Mouse (Mus musculus) regulatory T cell (primary cell): ENCODE data around the gene Pgm2l1.
"Not testable (repeated sequence)": the region's sequence is repeated elsewhere in the genome, so short reads cannot be mapped to it uniquely, and the experiment has no call there.

Experiments
- in situ Hi-C: fragments of 300-600 bp; cut with MboI, MseI; formaldehyde crosslinking; loops from one replicate; pipeline ENCODE4 v1.15.1; 2025; ENCODE audit warnings: high pct_unique_total_duplicates

The Pgm2l1 gene

DNA sequence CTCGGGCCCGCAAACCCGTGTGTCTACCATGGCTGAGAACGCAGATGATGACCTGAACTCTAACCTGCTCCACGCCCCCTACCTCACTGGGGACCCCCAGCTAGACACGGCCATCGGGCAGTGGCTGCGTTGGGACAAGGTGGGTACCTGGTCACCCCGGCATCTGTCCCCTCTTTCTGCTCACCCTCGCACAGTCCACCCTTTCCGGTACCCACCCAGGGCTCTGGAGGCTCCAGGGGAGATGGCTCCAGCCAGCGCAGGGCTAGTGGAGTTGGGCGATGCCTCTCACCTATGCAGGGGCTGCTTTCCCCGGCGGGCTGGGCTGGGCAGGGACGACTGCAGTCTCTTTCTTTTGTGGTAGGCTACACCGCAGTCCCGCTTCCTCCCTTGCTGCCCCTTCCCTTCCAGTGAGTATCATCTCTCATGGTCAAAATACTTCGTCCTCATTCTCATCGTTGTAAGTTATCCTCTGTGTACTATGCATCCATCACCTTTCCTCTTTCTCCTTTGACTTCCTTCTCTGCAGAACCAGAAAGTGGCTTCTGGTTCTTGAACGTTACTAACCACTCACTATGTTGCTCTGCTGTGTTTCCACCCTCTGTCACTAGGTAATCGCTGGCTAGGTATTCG, 817 bp downstream of the Pgm2l1 start:
- in situ Hi-C loops, result no loop called here

DNA sequence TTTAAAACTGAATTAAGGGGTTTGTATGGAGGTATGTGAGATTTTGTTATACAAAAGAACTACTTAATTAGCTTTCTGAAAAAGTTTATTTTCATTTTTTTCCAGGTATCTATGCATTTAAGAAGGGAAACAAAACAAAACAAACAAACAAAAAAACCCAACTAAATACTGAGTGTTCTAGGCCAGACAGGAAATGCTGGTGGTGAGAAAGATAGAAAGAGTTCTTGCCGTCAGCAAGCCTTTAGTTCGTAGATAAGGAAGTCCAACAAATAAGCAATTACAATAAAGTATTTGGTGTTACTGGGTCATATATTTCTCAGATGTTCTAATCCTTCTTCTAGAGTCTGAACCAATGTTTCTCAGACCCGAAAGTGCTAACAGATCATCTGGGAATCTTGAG, 1.8 kb downstream of the Pgm2l1 start:
- in situ Hi-C loops, result no loop called here

DNA sequence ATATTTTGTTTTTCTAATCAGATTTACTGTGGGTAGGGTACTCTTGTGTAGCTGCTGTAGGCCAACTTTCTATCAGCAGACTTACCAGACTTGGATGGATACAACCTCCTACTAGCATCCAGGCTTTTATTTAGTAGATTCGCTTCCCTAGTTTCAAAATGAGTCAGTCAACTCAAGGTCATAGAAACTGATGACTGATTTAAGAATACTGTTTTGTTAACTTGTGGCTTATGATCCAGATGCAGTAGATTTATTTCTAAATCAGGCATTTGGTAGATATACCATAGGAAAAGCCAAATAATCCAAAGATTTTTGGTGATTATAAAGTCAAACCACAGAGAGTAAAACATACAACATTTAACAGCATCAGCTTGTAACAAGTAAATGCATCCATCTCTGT, 3.5 kb downstream of the Pgm2l1 start:
- in situ Hi-C loops, result no loop called here

DNA sequence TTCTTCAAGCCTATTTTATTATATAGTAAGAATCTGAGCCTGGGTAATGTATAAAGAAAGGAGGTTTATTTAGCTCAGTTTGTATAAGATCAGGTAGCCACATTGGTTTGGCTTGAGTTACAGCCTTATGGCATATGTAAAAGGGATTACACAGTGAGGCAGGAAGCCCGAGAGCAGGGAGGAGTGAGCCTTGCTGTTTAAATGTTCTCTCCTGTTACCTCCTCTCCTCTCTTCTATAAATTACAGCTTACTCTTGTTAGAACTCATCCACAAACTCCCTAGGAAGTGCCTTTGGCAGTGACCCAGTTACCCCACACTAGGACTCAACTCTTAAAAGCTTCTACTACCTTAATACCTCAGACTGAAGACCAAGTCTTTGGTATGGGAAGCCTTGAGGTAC, 4.5 kb downstream of the Pgm2l1 start:
- in situ Hi-C loops, result no loop called here

DNA sequence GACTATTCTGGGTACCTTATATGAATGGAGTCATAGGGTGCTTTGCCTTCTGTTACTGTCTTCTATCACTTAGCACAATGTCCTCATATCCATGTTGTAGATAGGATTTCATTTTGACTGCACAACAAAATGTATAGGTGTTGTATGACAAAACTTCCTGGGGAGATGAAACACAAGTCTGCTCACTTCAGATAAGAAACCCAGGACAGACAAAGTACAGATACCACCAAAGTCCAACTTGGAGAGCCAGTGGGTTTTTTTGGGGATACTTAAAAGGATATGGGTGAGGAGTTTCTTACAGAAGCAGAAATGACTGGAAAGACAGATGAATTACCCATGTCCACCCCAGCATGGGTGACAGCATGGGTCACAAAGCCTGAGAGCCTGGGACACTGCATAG, 6.5 kb downstream of the Pgm2l1 start:
- in situ Hi-C loops, result no loop called here

DNA sequence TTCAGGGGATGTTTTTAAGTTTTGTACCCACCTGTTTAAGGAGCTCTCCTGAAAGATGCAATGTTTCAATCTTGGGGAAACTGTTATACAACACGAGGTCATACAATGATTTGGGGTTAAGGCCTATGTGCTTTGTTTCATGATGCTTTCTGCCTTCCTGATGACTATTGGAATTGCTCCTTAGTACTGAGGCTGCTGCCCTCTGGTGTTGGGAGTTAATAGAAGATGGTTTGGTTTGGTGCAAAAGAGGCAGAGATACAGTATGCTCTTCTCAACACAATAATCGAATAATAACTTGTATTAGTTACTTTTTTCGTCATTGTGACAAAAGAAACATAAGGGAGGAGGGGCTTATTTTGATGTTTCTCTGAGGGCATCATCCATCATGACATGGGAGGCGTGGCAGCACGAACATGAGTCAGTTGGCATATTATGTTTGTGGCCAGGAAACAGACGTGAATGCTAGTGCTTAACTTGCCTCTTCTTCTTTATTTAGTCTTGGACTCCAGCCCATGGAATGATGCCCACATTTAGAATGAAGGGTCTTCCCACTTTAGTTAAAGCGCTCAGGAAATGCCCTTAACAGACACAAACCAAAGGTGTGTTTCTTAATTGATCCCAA, 7.2 kb downstream of the Pgm2l1 start:
- in situ Hi-C loops, result no loop called here

DNA sequence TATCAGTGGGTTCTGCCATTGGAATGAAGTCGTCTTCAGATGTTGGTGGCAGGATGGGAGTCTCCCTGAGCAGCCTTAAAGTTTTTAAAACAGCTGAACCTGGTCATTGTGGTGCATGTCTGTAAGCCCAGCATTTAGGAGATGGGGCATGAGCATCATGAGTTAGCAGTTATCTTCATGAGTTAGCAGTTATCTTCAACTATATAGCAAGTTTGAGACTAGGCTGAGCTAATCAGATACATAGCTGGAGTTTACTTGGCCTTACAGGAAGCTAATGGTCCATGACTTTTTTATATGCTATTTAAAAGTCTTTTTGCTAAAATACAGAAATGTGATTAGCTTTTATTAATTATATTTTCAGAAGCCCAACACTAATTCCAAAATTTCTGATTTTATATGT, 11.1 kb downstream of the Pgm2l1 start:
- in situ Hi-C loops, result no loop called here

DNA sequence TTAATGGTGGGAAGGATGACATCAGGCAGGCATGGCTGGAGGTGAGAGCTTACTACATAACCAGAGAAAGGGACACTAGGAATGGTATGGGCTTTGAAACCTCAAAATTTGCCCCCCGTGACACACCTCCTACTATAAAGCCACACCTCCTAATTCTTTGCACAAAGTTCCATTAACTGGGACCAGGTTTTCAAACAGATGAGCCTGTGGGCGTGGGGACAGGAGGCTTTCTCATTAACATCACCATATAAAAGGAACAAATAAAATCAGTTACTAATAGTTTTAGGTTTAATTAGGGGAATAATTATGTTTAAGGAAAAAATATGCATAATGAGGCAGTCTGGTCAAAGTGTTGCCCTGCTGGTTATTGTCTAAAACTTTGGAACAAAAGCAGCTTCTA, 13.4 kb downstream of the Pgm2l1 start:
- in situ Hi-C loops, result no loop called here

DNA sequence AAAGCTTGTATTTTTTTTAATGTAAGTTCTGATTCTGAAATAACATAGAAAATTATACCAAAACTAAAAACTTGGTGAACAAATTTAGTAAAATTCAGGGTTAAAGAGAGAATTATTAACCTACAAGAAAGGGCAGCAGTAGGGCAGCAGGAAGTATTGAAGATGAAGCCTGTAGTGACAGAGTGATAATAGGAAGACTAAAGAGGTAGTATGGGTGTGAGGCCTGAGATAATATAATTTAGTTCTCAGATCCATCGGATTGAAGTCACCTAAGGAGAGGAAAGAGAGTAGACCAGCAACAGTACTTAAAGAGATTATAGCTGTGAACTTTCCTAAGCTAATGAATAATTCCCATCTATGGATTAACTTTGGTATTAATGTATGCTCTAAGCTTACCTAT, 15.8 kb downstream of the Pgm2l1 start:
- in situ Hi-C loops, result no loop called here

DNA sequence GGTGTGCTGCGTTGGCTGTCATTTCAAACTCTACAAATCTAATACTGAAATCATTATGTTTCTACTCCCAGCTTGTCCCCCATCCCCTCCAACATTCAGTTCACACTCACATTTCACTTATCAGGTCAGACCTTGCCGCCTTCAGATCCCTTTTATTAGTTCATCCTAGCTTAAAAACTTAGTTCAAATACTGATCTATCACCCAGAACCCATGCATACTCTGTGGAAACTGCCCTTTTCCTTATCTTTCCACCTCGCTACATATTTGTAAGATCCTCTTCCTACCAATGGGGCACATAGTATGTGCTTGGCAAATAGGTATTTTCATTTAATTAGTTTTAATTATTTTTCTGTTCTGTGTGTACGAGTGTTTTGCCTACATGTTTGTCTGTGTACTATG, 17.0 kb downstream of the Pgm2l1 start:
- in situ Hi-C loops, result no loop called here

DNA sequence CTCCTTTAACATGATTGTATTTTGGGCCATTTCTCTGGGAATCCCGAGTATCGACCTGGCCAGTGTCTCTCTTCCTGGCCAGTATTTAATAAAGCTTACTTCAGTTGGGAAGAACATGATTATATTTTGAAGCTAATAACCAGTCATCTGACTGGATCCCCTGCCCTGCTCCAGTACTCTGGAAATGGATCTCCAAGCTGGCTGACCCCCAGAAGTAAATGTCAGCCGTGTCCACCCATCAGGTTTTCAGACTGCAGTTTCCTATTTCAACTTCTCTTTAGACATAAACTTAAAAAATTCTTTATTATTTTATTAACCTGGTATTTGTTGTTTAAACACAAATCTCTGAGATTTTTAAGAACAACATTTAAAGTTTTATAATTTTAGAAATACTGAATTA, 18.0 kb downstream of the Pgm2l1 start:
- in situ Hi-C loops, result no loop called here

DNA sequence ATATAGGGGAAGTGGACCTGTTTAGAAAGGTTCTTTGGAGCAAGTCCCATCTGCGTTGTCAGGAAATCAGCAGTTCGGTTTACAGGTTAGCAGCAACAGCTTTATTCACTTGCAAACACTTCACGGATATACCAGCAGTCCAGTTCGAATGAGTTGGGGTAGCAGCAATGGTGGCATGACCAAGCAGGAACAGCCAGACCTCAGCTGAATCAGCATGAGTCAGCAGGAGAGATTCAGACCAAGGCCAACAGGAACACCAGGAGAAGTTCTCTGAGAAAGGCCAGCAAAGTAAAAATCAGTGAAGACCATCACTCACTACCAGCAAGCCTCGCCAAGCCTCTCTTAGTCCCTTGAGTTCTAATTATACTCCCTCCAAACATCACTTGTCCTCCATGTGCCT, 23.5 kb downstream of the Pgm2l1 start:
- in situ Hi-C loops, result no loop called here

DNA sequence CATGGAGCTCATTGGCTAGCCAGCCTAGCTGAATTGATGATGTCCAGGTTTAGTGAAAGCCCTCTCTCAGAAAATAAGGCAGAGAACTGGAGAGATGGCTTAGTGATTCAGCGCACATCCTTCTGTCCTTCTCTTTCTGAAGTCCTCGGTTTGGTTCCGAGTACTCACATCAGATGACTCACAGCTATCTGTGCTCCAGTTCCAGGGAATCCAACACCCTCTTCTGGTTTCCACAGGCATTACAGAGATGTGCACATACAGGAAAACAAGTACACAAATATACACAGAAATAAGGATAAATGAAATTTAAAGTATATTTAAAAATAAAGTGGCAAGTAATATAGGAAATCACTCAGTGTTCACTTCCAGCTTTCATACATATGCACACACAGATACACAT, 35.2 kb downstream of the Pgm2l1 start:
- in situ Hi-C loops, result no loop called here

DNA sequence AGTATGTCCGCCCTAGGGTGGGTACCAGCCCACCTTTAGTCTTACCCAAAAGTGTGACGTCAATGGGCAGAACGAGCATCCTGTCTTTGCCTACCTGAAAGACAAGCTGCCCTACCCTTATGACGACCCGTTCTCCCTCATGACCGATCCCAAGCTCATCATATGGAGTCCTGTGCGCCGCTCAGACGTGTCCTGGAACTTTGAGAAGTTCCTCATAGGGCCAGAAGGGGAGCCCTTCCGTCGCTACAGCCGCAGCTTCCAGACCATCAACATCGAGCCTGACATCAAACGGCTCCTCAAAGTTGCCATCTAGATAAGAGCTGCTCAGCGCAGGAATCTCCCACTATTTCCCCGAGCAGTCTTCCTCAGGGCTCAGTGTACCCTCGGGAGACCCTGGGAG, 37.7 kb downstream of the Pgm2l1 start:
- in situ Hi-C loops, result not testable (repeated sequence)

DNA sequence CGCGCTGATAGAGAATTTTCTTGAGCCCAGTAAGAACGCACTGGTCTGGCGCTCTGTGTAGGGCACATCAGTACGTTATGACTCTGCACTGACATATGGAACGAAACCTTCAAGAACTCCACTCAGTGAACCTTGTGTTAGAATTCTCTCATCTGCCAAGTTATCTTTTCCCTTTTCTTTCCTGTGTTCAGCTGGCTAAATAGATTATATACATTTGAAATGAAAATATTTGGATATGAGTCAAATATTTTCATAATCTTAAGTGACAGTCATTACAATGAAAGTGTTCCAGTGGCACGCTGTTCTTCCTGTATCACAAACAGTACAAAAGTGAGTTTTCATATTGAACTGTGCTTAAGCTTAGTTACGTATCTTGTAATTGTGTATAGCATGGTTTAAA, 45.2 kb downstream of the Pgm2l1 start:
- in situ Hi-C loops, result no loop called here

DNA sequence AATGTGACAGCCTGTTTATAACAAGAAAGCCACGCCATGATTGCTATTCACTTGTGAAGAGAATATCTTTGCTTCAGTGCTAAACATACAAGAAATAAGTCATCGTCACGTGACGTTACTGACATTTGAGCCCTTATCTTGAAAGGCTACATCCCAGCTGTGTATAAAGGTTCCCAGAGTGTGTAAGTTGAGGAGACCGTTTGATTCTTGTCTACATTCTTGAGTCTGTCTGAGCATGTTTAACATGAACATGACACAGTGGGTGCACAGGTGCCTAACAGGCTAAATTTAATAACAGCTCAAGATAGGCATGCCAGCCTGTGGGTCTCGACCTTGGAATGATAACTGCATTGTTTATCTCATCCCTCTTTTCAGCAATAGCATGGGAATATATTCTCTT, 47.3 kb downstream of the Pgm2l1 start:
- in situ Hi-C loops, result no loop called here

DNA sequence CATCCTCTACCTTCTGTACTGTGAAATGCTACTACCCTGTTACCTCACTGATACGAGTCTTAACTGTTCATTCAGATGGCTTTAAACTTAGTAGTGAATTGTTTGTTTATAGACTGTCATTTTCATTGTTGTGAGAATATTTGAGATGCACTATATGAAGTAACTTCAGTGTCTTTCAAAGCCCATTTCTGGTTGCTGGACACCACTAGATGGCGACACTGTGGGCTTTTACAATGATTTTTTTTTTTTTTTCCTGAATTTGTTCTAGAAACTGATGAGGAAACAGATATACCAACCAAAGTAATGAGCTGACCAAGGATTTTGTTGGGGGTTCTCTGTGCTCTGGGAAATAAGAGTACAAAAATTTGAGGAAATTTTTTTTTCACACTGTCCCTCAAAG, 49.2 kb downstream of the Pgm2l1 start:
- in situ Hi-C loops, result no loop called here

DNA sequence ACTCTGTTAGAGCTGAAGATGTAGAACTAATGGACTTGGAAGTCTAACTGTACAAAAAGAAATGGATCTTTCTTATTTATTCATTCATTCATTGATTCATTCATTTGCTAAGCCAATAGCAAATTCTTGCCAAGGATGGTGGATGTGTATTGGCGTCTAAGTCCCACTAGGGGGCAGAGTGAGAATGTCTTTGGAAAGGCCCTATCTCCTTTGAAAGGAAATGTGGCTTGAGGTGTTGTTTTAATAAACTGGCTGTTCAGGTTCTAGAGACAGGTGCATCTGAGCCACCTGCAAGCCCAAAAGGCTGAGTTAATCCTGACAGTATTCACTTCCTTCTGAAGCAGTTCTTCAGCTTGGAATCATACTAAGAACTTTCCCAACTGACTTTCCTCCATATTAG, 52.6 kb downstream of the Pgm2l1 start:
- in situ Hi-C loops, result no loop called here

DNA sequence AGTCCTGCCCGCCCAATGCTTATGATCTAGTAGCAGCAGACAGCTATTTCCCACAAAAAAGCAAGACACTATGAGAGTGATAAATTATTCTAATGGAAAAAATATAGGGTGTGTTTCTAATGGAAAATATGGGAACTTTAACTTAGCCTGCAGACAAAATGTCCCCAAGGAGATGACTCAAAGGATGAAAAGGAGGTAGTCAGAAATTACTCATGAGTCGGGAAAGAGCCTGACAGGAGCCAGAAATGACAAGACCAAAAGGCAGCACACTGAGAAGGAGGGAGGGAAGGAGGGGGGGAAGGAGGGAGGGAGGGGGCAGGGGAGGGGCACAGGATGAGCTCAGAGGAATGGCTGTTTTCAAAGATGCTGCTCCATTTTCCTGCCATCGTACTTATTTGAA, 54.4 kb downstream of the Pgm2l1 start:
- in situ Hi-C loops, result no loop called here

DNA sequence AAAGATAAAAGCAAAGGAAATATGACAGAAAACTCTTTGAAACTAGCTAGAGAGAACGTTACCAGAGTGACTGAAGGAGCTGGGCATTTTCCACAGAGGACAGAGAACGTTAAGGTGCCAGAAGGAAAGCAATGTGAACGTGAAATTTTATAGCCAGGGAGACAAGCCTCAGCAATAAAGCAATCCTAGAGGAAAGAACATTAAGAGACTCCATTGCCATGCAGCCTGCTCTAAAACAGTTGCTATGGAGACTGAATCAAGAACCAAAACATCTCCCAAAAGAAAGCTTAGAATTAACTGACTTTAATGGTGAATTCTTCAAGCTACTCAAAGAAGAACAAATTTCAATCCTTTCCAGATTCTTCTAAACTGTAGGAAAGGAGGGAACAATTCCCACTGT, 56.1 kb downstream of the Pgm2l1 start:
- in situ Hi-C loops, result no loop called here

DNA sequence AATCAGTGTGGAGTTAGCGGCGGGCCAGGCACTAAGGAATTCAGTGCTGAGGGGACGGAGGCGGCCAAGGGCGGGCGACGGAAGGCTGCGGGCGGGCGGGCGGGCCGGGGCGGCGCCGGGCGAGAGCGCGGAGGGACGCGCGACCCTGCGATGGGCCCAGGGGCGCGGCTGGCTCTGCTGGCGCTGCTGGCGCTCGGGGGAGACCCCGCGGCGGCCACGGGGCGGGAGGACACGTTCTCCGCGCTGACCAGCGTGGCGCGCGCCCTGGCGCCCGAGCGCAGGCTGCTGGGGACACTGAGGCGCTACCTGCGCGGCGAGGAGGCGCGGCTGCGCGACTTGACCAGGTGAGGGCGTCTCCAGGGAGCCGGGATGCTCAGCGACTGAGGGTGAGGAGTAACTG, 58.2 kb downstream of the Pgm2l1 start, which contains the start of gene P4ha3:
P4ha3 (plus strand) TSS at position 138 of the 400 bp plus-strand sequence.
- in situ Hi-C loops, result no loop called here

DNA sequence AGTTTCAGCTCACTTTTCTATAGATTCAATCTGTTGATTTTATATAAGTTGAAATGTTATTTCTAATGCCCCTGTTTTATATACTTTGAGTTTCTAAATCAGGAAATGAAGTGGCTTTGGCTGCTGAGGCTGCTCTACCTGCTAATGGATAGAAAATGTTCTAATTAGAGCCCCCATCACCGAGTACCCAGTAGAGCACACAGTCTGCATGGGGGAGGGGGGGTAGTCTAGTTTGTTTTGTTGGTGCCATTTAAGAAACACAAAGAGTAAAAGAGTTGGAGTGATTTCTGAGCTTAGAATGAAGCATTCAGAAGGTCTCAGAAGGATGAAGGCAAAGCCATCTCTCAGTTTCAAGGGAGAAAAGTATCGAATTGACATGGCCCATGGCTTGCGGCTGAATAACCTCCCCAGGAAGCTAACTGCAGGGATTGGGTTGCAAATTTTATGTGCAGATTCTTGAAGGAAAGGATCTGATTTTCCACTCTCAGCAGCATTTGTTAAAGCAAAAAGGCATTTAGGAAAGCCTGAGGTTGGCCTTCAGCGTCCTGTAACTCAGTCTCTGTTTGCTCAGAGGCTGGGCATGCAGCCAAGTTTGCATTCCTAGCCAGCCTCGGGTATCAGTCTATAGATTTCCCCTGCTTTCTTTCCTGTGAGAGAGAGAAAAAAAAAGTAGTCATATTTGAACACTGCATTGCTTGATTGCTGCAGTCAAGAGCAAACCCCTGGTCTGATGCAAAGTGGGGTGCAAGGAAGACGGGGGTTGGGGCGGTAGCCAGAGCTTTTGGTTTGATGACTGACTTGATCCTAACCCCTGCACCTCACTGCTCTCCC, 60.8 kb downstream of the Pgm2l1 start:
- in situ Hi-C loops, result no loop called here

DNA sequence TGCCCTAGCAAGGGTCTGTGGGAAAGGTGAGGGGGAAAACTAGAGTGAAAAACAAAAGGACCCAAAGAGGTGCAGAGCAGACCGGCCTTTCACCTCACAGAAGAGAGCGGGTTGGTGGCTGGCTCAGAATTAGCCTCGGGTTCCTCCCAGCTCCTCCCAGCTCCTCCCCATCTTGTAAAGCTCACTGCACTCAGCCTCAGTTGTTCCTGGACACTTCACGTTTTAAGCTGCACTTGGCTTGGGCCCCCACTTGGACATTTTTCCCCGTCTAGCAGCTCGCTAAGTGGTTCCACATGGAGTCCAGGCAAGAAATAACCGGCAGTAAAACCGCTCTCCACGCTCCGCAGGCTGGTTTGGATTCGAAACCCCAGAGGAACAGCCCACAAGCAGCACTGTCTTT, 61.4 kb downstream of the Pgm2l1 start:
- in situ Hi-C loops, result no loop called here
